Mouse (Mus musculus): Measurements from ENCODE around the gene Mettl7a1.
A peak's percentile ranks its signal among the peaks of the same experiment; 100 is the strongest.
"Not testable (repeated sequence)": the region's sequence is repeated elsewhere in the genome, so short reads cannot be mapped to it uniquely, and the experiment has no call there.

Mettl7a1 gene

GRCm38 (mm10) chr15:100304019-100304991, at the start of gene Mettl7a1:
Gene Mettl7a1 (plus strand): TSS chr15:100304140.
- peak; percentile 49 for DNase-seq (ENCODE audit: low spot score)

GRCm38 (mm10) chr15:100256386-100256785, 47.6 kb upstream of the Mettl7a1 start:
- no peak for DNase-seq (ENCODE audit: low spot score)

GRCm38 (mm10) chr15:100257305-100257704, 46.6 kb upstream of the Mettl7a1 start:
- DNase-seq (ENCODE audit: low spot score): no peak

- no peak for DNase-seq (ENCODE audit: low spot score)
Observed at GRCm38 (mm10) chr15:100258646-100259425, 45.1 kb upstream of the Mettl7a1 start.

- not testable (repeated sequence) for DNase-seq (ENCODE audit: low spot score)
Observed at GRCm38 (mm10) chr15:100260351-100260750, 43.6 kb upstream of the Mettl7a1 start.

GRCm38 (mm10) chr15:100263246-100263905, 40.6 kb upstream of the Mettl7a1 start:
- no peak for DNase-seq (ENCODE audit: low spot score)

- peak; percentile 23 for DNase-seq (ENCODE audit: low spot score)
Observed at GRCm38 (mm10) chr15:100265586-100266325, 38.2 kb upstream of the Mettl7a1 start.

- no peak for DNase-seq (ENCODE audit: low spot score)
Observed at GRCm38 (mm10) chr15:100268916-100269315, 35.0 kb upstream of the Mettl7a1 start.

- DNase-seq (ENCODE audit: low spot score): no peak
Observed at GRCm38 (mm10) chr15:100269776-100270175, 34.2 kb upstream of the Mettl7a1 start.

GRCm38 (mm10) chr15:100270609-100271008, 33.3 kb upstream of the Mettl7a1 start:
- DNase-seq (ENCODE audit: low spot score): not testable (repeated sequence)

- no peak for DNase-seq (ENCODE audit: low spot score)
Observed at GRCm38 (mm10) chr15:100271411-100271810, 32.5 kb upstream of the Mettl7a1 start.

GRCm38 (mm10) chr15:100273791-100274308, 30.1 kb upstream of the Mettl7a1 start:
- not testable (repeated sequence) for DNase-seq (ENCODE audit: low spot score)

GRCm38 (mm10) chr15:100274790-100275559, 29.0 kb upstream of the Mettl7a1 start:
- DNase-seq (ENCODE audit: low spot score): no peak

GRCm38 (mm10) chr15:100276403-100276802, 27.5 kb upstream of the Mettl7a1 start:
- DNase-seq (ENCODE audit: low spot score): no peak

GRCm38 (mm10) chr15:100277586-100277985, 26.4 kb upstream of the Mettl7a1 start:
- DNase-seq (ENCODE audit: low spot score): no peak

- DNase-seq (ENCODE audit: low spot score): no peak
Observed at GRCm38 (mm10) chr15:100280626-100281025, 23.3 kb upstream of the Mettl7a1 start, which contains the start of gene Tmprss12. Gene Tmprss12 (plus strand): TSS chr15:100280837.

- DNase-seq (ENCODE audit: low spot score): no peak
Observed at GRCm38 (mm10) chr15:100288980-100289379, 15.0 kb upstream of the Mettl7a1 start.

- DNase-seq (ENCODE audit: low spot score): no peak
Observed at GRCm38 (mm10) chr15:100290858-100291257, 13.1 kb upstream of the Mettl7a1 start.

GRCm38 (mm10) chr15:100292326-100292725, 11.6 kb upstream of the Mettl7a1 start:
- no peak for DNase-seq (ENCODE audit: low spot score)

GRCm38 (mm10) chr15:100297856-100298255, 6.1 kb upstream of the Mettl7a1 start:
- DNase-seq (ENCODE audit: low spot score): no peak
